Mouse (Mus musculus): Measurements from ENCODE around the gene Gm20388. TPM values are rescaled to one million over a fixed set of nuclear protein-coding genes. Genes with fewer than 3 reads are reported as not detected.

Gene Gm20388
- polyA plus RNA-seq, 1 experiment from 2014 or later: not detected

GRCm38 (mm10) chr8:120282465-120282864 is 371.8 kb downstream of the Gm20388 start:
- Histone ChIP-seq H3K4me3 (no peak overlapping the region), H3K4me2 (no peak overlapping the region), H3K27me3 (replicated peaks) (peaks cover 37% of the 10 kb centered on the region), H3K9ac (peak overlapping the region; percentile 3; the same call in 1 of the 2 replicates), H3K4me1 (peaks cover 63% of the 10 kb centered on the region), H3K9me3 (replicated peaks) (no peaks in the 10 kb centered on the region), H3K27ac (peak overlapping the region; percentile 30; the same call in 1 of the 2 replicates), H3K36me3 (no peaks in the 10 kb centered on the region)
- ATAC-seq: no peak
- 66% methylated on average over 5 of the region's 5 CpGs for WGBS (ENCODE audit: insufficient replicate concordance)

DNA sequence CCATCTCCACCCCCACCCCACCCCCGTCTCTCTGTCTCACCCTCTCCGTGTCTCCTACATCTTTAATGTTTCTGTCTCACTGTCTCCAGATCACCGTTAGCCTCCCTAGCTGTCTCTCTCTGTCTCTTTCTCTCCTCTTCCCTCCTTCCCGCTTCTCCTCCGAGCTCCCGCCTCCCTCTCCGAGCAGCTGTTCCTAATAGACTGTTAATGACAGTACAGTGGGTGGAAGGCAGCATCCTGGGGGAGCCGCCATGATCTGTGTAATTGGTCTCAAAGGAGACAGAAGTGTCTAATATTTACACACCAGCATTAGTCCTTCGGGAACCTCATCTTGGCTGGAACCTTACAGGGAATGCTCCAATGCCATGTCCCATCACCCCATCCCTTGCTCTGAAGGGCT is 373.6 kb downstream of the Gm20388 start:
- H3K4me3 ChIP-seq: no peak overlapping the region
- ATAC-seq: no peak
- 65% methylated on average over 9 of the region's 9 CpGs for WGBS (ENCODE audit: insufficient replicate concordance)
- peaks cover 69% of the 10 kb centered on the region for H3K4me1 ChIP-seq
- no peak overlapping the region for H3K27ac ChIP-seq
- no peaks in the 10 kb centered on the region for H3K9me3 ChIP-seq (replicated peaks)
- peaks cover 23% of the 10 kb centered on the region for H3K27me3 ChIP-seq (replicated peaks)
- no peak overlapping the region for H3K9ac ChIP-seq
- H3K4me2 ChIP-seq: no peak overlapping the region
- H3K36me3 ChIP-seq: peaks cover 7% of the 10 kb centered on the region; the same call in 1 of the 2 replicates

DNA sequence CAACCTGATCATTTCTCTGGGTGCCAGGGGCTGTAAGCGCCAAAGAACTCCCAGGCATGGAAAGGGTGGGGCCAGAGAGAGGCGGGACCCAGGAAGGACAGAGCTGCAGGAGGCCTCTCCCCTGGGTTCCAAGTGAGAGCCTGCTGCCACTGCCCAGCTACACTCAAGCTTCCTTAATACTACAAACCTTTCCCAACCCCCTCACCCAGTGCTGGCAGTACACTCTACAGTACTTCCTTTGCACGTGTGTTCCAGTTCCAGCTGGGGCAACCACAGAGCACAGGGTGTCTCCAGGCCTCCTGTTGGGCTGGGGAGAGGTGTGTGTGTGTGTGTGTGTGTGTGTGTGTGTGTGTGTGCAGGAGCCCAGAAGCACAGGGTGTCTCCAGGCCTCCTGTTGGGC is 374.4 kb downstream of the Gm20388 start:
- Histone ChIP-seq H3K36me3 (peaks cover 7% of the 10 kb centered on the region; the same call in 1 of the 2 replicates), H3K4me2 (no peak overlapping the region), H3K27ac (peak overlapping the region; percentile 38; the same call in 1 of the 2 replicates), H3K9ac (peak overlapping the region; percentile 40; the same call in 1 of the 2 replicates), H3K4me3 (no peak overlapping the region), H3K27me3 (replicated peaks) (peaks cover 18% of the 10 kb centered on the region), H3K4me1 (peaks cover 76% of the 10 kb centered on the region), H3K9me3 (replicated peaks) (no peaks in the 10 kb centered on the region)
- peak; percentile 14; the same call in 1 of the 2 replicates for ATAC-seq
- 9% methylated on average over 3 of the region's 3 CpGs for WGBS (ENCODE audit: insufficient replicate concordance)

DNA sequence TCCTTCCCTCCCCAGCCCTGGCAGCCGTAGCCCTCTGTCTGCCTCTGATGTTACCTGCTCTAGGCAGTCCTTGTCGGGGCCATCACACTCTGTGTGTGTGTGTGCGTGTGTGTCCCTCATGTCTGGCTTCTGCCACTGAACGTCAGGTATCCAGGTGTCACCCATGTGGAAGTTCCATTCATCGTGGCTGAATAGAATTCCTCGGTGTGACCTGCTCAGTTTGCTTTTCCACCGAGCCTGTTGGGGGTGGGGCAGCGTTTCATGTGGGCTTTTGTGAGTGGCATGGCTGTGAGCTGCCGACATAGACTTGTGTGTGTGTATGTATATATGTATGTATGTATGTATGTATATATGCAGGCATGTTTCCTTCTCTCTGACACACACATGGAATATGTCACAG is 375.2 kb downstream of the Gm20388 start:
- H3K4me2 ChIP-seq: no peak overlapping the region
- H3K36me3 ChIP-seq: peaks cover 7% of the 10 kb centered on the region; the same call in 1 of the 2 replicates
- peaks cover 76% of the 10 kb centered on the region for H3K4me1 ChIP-seq
- H3K27me3 ChIP-seq (replicated peaks): peaks cover 10% of the 10 kb centered on the region
- H3K9ac ChIP-seq: no peak overlapping the region
- no peak overlapping the region for H3K27ac ChIP-seq
- WGBS (ENCODE audit: insufficient replicate concordance): 78% methylated on average over 9 of the region's 9 CpGs
- H3K4me3 ChIP-seq: no peak overlapping the region
- ATAC-seq: no peak
- H3K9me3 ChIP-seq (replicated peaks): no peaks in the 10 kb centered on the region

DNA sequence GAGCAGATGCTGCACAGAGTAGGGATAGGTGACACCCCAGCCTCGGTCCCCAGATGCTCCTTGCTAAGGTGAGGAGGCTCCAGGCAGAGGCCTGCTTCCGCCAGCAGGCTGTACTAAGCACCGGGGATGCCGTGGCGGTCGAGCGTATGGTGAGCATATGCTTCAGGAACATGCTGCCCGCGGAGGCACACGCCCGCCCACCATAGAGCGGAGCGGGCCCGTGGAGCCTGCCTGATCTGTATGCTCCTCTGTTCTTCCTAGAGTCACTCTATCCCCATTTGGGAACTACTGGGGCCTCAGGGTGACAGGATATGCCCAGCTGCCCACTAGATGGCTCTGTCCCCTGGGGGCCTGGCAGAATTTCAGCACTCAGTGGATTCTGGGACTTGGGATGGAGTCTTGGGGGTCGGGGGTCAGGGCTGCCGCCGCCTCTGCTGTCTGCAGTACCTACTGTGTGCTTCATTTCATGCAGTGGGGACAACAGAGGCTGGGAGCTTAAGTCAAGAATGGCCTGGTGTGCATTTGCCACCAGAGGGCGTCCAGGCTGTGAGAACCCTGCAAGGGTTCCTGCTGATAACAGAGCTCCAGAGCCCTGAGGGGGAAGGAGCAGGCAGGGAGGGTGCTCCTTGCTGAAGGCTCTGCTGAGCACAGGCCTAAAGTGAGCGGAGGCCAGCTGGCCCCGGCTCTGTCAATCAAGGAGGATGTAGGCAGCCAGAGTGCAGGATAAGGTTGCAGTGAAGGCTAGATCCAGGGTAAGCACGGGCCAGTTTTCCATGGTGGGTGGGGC is 377.7 kb downstream of the Gm20388 start:
- ATAC-seq: peak; percentile 70
- WGBS (ENCODE audit: insufficient replicate concordance): 41% methylated on average over 21 of the region's 21 CpGs
- H3K4me1 ChIP-seq: peaks cover 84% of the 10 kb centered on the region
- H3K9me3 ChIP-seq (replicated peaks): no peaks in the 10 kb centered on the region
- H3K27ac ChIP-seq: peak overlapping the region; percentile 100
- H3K4me2 ChIP-seq: peak overlapping the region; percentile 86
- peak overlapping the region; percentile 55 for H3K9ac ChIP-seq
- no peak overlapping the region for H3K4me3 ChIP-seq
- peaks cover 7% of the 10 kb centered on the region; the same call in 1 of the 2 replicates for H3K36me3 ChIP-seq
- H3K27me3 ChIP-seq (replicated peaks): no peaks in the 10 kb centered on the region

DNA sequence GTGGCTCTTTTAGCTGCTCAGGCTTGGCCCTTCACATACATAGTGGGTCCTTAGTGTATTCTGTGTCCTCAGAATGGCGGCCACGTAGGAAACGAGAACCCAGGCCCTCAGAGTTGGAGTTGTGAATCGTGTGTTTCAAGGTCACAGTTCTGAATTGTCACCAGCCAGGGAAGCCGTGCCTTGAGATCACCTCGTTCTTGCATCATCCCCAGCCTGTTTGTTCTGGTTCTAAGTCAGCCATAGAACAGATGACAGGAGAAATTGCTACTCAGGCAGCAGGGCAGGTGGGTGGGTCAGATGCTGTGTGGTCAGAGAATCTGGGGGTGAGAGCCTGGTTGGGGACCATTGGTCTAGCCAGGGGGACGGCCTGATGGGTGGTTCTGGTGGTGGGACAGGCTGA is 378.6 kb downstream of the Gm20388 start:
- Histone ChIP-seq H3K27ac (peak overlapping the region; percentile 100), H3K9me3 (replicated peaks) (no peaks in the 10 kb centered on the region), H3K9ac (peak overlapping the region; percentile 55), H3K27me3 (replicated peaks) (no peaks in the 10 kb centered on the region), H3K4me2 (peak overlapping the region; percentile 86), H3K4me1 (peaks cover 84% of the 10 kb centered on the region), H3K4me3 (no peak overlapping the region), H3K36me3 (peaks cover 7% of the 10 kb centered on the region; the same call in 1 of the 2 replicates)
- ATAC-seq: no peak
- 74% methylated on average over 7 of the region's 7 CpGs for WGBS (ENCODE audit: insufficient replicate concordance)

GRCm38 (mm10) chr8:120289698-120290181 is 379.1 kb downstream of the Gm20388 start:
- Histone ChIP-seq H3K9ac (peak overlapping the region; percentile 55), H3K4me3 (no peak overlapping the region)

GRCm38 (mm10) chr8:120290614-120291013 is 380.0 kb downstream of the Gm20388 start:
- Histone ChIP-seq H3K4me1 (peaks cover 84% of the 10 kb centered on the region), H3K27ac (peak overlapping the region; percentile 100), H3K4me3 (0 out of 2 replicates have a peak overlapping the region, but pooled peaks have one; percentile 3), H3K4me2 (peak overlapping the region; percentile 86), H3K9ac (peak overlapping the region; percentile 55), H3K36me3 (peaks cover 7% of the 10 kb centered on the region; the same call in 1 of the 2 replicates), H3K9me3 (replicated peaks) (no peaks in the 10 kb centered on the region), H3K27me3 (replicated peaks) (no peaks in the 10 kb centered on the region)
- ATAC-seq: no peak
- WGBS (ENCODE audit: insufficient replicate concordance): 75% methylated on average over 15 of the region's 15 CpGs

More at GRCm38 (mm10) chr8:120289698-120290181, 379.1 kb downstream of the Gm20388 start:
- peak overlapping the region; percentile 86 for H3K4me2 ChIP-seq
- peaks cover 84% of the 10 kb centered on the region for H3K4me1 ChIP-seq
- 62% methylated on average over 10 of the region's 10 CpGs for WGBS (ENCODE audit: insufficient replicate concordance)
- peak overlapping the region; percentile 100 for H3K27ac ChIP-seq
- H3K9me3 ChIP-seq (replicated peaks): no peaks in the 10 kb centered on the region
- peaks cover 7% of the 10 kb centered on the region; the same call in 1 of the 2 replicates for H3K36me3 ChIP-seq
- H3K27me3 ChIP-seq (replicated peaks): no peaks in the 10 kb centered on the region
- ATAC-seq: no peak

DNA sequence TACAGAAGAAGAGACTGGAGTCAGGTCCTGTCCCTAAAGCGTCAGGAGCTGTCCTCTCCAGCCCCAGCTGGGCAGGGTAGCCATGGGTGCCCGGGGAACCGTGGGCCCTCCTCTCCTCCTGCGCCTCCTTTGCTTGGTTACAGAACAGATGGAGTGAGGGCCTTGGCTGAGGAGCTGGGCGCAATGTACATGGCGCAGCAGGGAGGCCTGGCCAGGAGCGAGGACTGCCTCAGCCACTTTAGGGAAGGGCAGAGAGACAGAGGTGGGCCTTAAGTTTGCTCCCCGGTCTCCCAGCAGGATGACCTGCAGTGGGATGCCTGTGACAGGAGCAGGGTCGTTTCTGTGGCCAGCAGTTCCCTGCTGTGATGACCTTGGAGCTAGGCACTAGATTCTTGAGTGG is 381.0 kb downstream of the Gm20388 start:
- peaks cover 91% of the 10 kb centered on the region for H3K4me1 ChIP-seq
- no peak for ATAC-seq
- no peaks in the 10 kb centered on the region for H3K27me3 ChIP-seq (replicated peaks)
- peak overlapping the region; percentile 100 for H3K27ac ChIP-seq
- WGBS (ENCODE audit: insufficient replicate concordance): 91% methylated on average over 9 of the region's 9 CpGs
- H3K9me3 ChIP-seq (replicated peaks): no peaks in the 10 kb centered on the region
- peak overlapping the region; percentile 82 for H3K9ac ChIP-seq
- peak overlapping the region; percentile 62 for H3K4me3 ChIP-seq
- peak overlapping the region; percentile 86 for H3K4me2 ChIP-seq
- peaks cover 7% of the 10 kb centered on the region; the same call in 1 of the 2 replicates for H3K36me3 ChIP-seq

DNA sequence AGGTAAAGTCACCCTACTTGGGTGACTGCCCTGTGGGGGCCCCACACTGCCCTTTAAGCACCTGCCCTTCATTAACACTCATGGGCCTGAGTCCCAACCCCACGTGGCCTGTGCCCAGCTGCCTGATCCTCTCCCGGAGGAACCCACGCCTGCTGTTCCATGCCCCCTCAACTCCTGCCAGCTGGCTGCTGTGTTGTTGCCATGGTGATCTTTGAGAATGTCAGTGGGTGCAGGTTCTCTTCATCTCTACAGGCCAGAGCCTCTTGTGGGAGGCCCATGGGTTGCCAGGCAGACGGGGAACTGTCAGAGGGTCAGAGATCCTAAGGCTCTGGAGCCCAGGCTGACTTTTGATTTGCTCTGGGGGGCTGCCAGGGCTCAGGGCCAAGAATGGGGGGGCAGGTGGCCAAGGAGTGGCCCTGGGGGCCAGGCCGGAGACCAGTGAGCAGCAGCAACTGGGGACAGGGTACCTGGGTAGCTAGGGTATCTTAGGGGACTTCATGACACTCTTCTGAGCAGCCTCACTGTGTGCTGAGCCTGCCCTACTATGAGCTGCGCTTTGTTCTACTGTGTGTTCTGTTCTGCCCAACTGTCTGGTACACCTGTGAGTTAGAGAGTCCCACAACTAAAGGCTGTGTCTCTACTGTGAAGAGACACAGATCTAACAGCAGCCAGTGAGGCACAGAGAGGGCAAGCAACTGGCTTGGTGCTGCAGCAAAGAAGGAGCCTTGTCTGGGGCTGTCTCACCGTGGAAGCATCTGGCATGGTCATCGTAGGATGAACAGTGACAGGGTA is 381.9 kb downstream of the Gm20388 start:
- H3K4me2 ChIP-seq: peak overlapping the region; percentile 86
- no peak for ATAC-seq
- peak overlapping the region; percentile 62 for H3K4me3 ChIP-seq
- H3K27ac ChIP-seq: peak overlapping the region; percentile 100
- H3K4me1 ChIP-seq: peaks cover 97% of the 10 kb centered on the region
- H3K9me3 ChIP-seq (replicated peaks): no peaks in the 10 kb centered on the region
- H3K36me3 ChIP-seq: peaks cover 7% of the 10 kb centered on the region; the same call in 1 of the 2 replicates
- no peaks in the 10 kb centered on the region for H3K27me3 ChIP-seq (replicated peaks)
- peak overlapping the region; percentile 82 for H3K9ac ChIP-seq
- WGBS (ENCODE audit: insufficient replicate concordance): 60% methylated on average over 8 of the region's 8 CpGs

DNA sequence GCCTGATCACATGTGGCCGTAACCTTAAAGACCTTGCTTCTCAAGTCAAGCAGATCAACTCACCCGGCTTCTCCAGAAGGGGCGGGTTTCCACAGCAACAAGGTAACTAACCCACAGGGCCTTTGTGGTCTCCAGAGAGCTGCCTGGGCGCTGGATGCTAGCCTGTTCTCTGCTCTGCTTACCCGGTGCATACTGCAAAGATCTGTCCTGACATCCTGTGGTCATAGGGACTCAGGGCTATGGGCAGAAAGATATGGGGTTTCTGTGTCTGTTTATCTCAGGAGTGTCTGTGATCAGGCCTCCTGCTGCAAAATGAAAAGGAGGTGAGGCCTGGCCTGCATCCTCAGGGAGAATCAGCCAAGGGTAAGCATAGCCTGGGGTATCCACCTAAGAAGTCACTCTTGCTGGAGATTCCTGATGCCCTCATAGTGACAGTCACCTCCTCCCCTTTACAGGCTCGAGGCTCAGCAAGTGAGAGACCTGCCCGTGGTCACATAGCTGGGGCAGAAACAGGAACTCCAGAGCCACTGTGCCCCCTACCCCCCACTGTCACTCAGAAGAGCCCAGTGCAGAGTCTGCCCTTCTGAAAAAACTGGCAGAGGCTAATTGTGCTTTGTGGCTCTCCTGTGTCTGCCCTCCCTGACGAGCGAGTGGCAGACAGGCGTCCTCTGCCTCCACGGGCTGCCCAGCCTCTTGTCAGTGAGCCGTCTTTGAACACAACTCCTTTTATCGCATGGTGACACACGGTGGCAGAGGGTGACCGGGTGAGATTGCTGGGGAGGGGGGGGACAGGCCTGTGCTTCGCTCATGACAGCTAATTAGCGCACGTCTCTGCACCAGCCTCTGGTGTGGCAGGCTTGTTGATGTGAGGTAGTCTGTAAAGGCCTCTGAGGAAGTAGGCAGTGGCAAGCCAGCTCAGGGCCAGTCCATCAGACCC is 383.0 kb downstream of the Gm20388 start:
- Histone ChIP-seq H3K27ac (peak overlapping the region; percentile 100), H3K9me3 (replicated peaks) (no peaks in the 10 kb centered on the region), H3K4me1 (peaks cover 97% of the 10 kb centered on the region), H3K4me3 (peak overlapping the region; percentile 62), H3K36me3 (0 out of 2 replicates have a peak, but pooled peaks cover 3% of the 10 kb centered on the region), H3K4me2 (peak overlapping the region; percentile 86), H3K9ac (peak overlapping the region; percentile 82), H3K27me3 (replicated peaks) (no peaks in the 10 kb centered on the region)
- ATAC-seq: peak; percentile 87
- 14% methylated on average over 18 of the region's 18 CpGs for WGBS (ENCODE audit: insufficient replicate concordance)

Data from liver, embryonic 12.5 days (tissue).